Mouse (Mus musculus): ENCODE results near the gene Ccdc96.

DNA sequence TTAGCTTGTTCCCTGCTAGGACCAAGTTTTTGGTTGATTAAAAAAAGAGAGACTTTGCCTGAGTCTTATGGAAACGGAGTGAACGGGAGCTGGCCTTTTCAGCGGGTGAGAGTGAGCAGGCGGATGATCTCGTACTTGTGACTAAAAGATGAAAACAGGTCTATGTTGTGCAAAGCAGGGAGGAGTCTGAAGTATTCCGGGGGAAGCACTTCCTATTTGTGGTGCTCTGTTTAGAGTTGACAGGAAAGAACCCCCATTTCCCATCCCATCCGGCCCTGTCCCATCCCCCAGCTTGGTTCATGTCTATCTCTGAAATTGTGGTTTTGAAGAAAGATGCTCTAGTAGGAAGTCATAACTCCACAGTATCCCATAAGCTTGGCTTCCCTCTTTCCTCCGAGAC is 18.5 kb upstream of the Ccdc96 start:
- TF ChIP-seq CTCF (IDR thresholded peaks at IDR 0.05; ENCODE audit: control insufficient read depth, insufficient read depth, low read length) (no peak), POLR2A (IDR thresholded peaks at IDR 0.05; ENCODE audit: borderline replicate concordance, control insufficient read depth, low read depth, low read length) (no peak)

Data from bone marrow, adult 2 months (tissue).